Mouse (Mus musculus): ENCODE measurements around the gene Dzip3.

GRCm38 (mm10) chr16:48923724-48924123 lies 70.2 kb downstream of the Dzip3 start:
- TF ChIP-seq CTCF (IDR thresholded peaks at IDR 0.05) (no peak), EP300 (IDR thresholded peaks at IDR 0.05) (no peak)
